In genomic region chr6:85363906-85364260, GRCm38 (mm10) we compare ENCODE assay signal across 37 mouse cellular contexts. TPM values are rescaled to one million over a fixed set of nuclear protein-coding genes. Genes with fewer than 3 reads are reported as not detected.
DNase-seq lines count a peak whose midpoint lies in the region; ATAC-seq lines count a peak whose summit lies in the region.
"Had no signal": no experiment of that assay in that cellular context is flagged by ENCODE, and none has a peak within 500 bp of the region (broad histone marks: within the 10 kb centered on the region; RNA-seq: fewer than 3 reads in every experiment).

No protein-coding gene starts in this region.

- H3K4me1 ChIP-seq in heart, embryonic 10.5 days, result peaks cover 64% of the 10 kb centered on the region
- H3K4me1 ChIP-seq in heart, embryonic 15.5 days (replicated peaks), result peaks cover 81% of the 10 kb centered on the region
- no peaks in the 10 kb centered on the region for H3K4me1 ChIP-seq in hindbrain, embryonic 14.5 days (replicated peaks; ENCODE audit: control insufficient read depth, insufficient read depth, low read length)

- no peak overlapping the region for H3K9ac ChIP-seq in heart, embryonic 15.5 days
- no peak overlapping the region for H3K9ac ChIP-seq in hindbrain, embryonic 14.5 days
- H3K9ac ChIP-seq: embryonic facial prominence, embryonic 12.5 days; hindbrain, embryonic 15.5 days; limb, embryonic 12.5 days; liver, embryonic 15.5 days; lung, embryonic 14.5 days; midbrain, embryonic 15.5 days; neural tube, embryonic 12.5 days had no signal

- H3K36me3 ChIP-seq in heart, embryonic 10.5 days, result no peaks in the 10 kb centered on the region
- H3K36me3 ChIP-seq in heart, embryonic 15.5 days, result no peaks in the 10 kb centered on the region
- H3K36me3 ChIP-seq in hindbrain, embryonic 14.5 days (replicated peaks; ENCODE audit: control insufficient read depth, insufficient read depth), result no peaks in the 10 kb centered on the region
- H3K36me3 ChIP-seq: embryonic facial prominence, embryonic 12.5 days; hindbrain, embryonic 15.5 days; limb, embryonic 12.5 days; liver, embryonic 15.5 days; midbrain, embryonic 15.5 days; neural tube, embryonic 12.5 days had no signal

- WGBS in heart, embryonic 10.5 days, result 58% methylated on average over 4 of the region's 4 CpGs
- WGBS in heart, embryonic 15.5 days, result 37% methylated on average over 4 of the region's 4 CpGs
- whole genome bisulfite sequencing in hindbrain, embryonic 14.5 days, result 81% methylated on average over 4 of the region's 4 CpGs

- DNase-seq in adrenal gland, postnatal 10 days, result peak; percentile 43
- DNase-seq in adrenal gland, postnatal 4 days (ENCODE audit: low spot score in 2 of 2), result no peak
- DNase-seq in heart, embryonic 10.5 days (ENCODE audit: low spot score), result no peak
- no peak for DNase-seq in heart, postnatal 10 days
- DNase-seq in kidney, adult 18-20 months, result peak; percentile 33
- no peak for DNase-seq in kidney, adult 9 months
- DNase-seq in hindbrain, embryonic 14.5 days (ENCODE audit: low spot score), result no peak
- DNase-seq: cerebellum, adult 11-12 months; cerebellum, adult 9-11 months; embryo, embryonic 11 days; gastrocnemius, postnatal 14 days; kidney, adult 8-10 months; lung, embryonic 14.5 days; lung, postnatal 14 days; right cerebral cortex, postnatal 4 days; thymus, adult 18-20 months; thymus, postnatal 25 days had no signal

- no peaks in the 10 kb centered on the region for H3K9me3 ChIP-seq in heart, embryonic 10.5 days
- no peaks in the 10 kb centered on the region for H3K9me3 ChIP-seq in heart, embryonic 15.5 days (replicated peaks)
- no peaks in the 10 kb centered on the region for H3K9me3 ChIP-seq in hindbrain, embryonic 14.5 days (ENCODE audit: control insufficient read depth, low read length)
- H3K9me3 ChIP-seq: embryonic facial prominence, embryonic 12.5 days; hindbrain, embryonic 15.5 days; limb, embryonic 12.5 days; liver, embryonic 15.5 days; midbrain, embryonic 15.5 days; neural tube, embryonic 12.5 days had no signal

- no peak overlapping the region for H3K4me2 ChIP-seq in heart, embryonic 15.5 days
- H3K4me2 ChIP-seq in hindbrain, embryonic 14.5 days (replicated peaks), result no peak overlapping the region
- H3K4me2 ChIP-seq: embryonic facial prominence, embryonic 12.5 days; hindbrain, embryonic 15.5 days; limb, embryonic 12.5 days; liver, embryonic 15.5 days; lung, embryonic 14.5 days; midbrain, embryonic 15.5 days; neural tube, embryonic 12.5 days had no signal

- peak overlapping the region; percentile 87 for H3K27ac ChIP-seq in heart, embryonic 10.5 days
- H3K27ac ChIP-seq in heart, embryonic 15.5 days, result peak overlapping the region; percentile 93
- no peak overlapping the region for H3K27ac ChIP-seq in hindbrain, embryonic 14.5 days
- H3K27ac ChIP-seq: embryonic facial prominence, embryonic 12.5 days; hindbrain, embryonic 15.5 days; layer of hippocampus, adult 2 months; left cerebral cortex, adult 2 months; limb, embryonic 12.5 days; liver, embryonic 15.5 days; midbrain, embryonic 15.5 days; neural tube, embryonic 12.5 days; stomach, postnatal 0 days had no signal

- no peaks in the 10 kb centered on the region for H3K27me3 ChIP-seq in heart, embryonic 10.5 days (ENCODE audit: insufficient read depth, poor library complexity, severe bottlenecking)
- H3K27me3 ChIP-seq in heart, embryonic 15.5 days, result no peaks in the 10 kb centered on the region
- no peaks in the 10 kb centered on the region for H3K27me3 ChIP-seq in hindbrain, embryonic 14.5 days (ENCODE audit: control insufficient read depth, insufficient read depth, low read length)
- H3K27me3 ChIP-seq: embryonic facial prominence, embryonic 12.5 days; hindbrain, embryonic 15.5 days; limb, embryonic 12.5 days; liver, embryonic 15.5 days; midbrain, embryonic 15.5 days; neural tube, embryonic 12.5 days; Patski had no signal

- H3K4me3 ChIP-seq in heart, embryonic 10.5 days, result no peak overlapping the region
- H3K4me3 ChIP-seq in heart, embryonic 15.5 days, result no peak overlapping the region
- no peak overlapping the region for H3K4me3 ChIP-seq in hindbrain, embryonic 14.5 days (replicated peaks; ENCODE audit: low read length)
- H3K4me3 ChIP-seq: embryonic facial prominence, embryonic 12.5 days; hindbrain, embryonic 15.5 days; layer of hippocampus, adult 2 months; left cerebral cortex, adult 2 months; limb, embryonic 12.5 days; liver, embryonic 15.5 days; midbrain, embryonic 15.5 days; neural tube, embryonic 12.5 days had no signal

- no peak for ATAC-seq in heart, embryonic 15.5 days (replicated peaks; ENCODE audit: insufficient number of reproducible peaks, insufficient read depth, low FRiP score, low read depth)
- ATAC-seq in hindbrain, embryonic 14.5 days (ENCODE audit: low FRiP score), result no peak
- ATAC-seq: forebrain, embryonic 14.5 days; inflammation-experienced regulatory T-cells, adult 6 months; midbrain, embryonic 15.5 days; Patski had no signal

- intact Hi-C loops in heart, postnatal 10 days (cut with DNase I), result no loop called here

RNA-seq across cellular contexts. Expression of gene Rab11fip5, which starts 10.6 kb away (rescaled TPM):
- total RNA-seq in adrenal gland, postnatal 10 days (2021), result 10 to 100 TPM; 24.5 to 32.4 TPM
- total RNA-seq in adrenal gland, postnatal 4 days (2021), result 10 to 100 TPM; 39.4 to 41.1 TPM
- polyA plus RNA-seq in heart, embryonic 10.5 days (2016; fragmentation: Nextera tagmentation; extraction: Ambion mirVana), result 9.0 and 23.0 TPM in 2 replicates
- 10 to 100 TPM; 65.4 to 73.1 TPM for total RNA-seq in heart, postnatal 10 days (2021)
- 42.3 and 45.3 TPM in 2 replicates for polyA plus RNA-seq in heart, embryonic 15.5 days (2015; fragmentation: Nextera tagmentation; extraction: Ambion mirVana)
- 21.3 and 24.6 TPM in 2 replicates for polyA plus RNA-seq in hindbrain, embryonic 14.5 days (2014; fragmentation: Nextera tagmentation; extraction: Ambion mirVana)

RNA-seq across cellular contexts. Expression of gene Sfxn5, which starts 30.7 kb away (rescaled TPM):
- 10 to 100 TPM; 21.5 to 23.1 TPM for total RNA-seq in adrenal gland, postnatal 10 days (2021)
- total RNA-seq in adrenal gland, postnatal 4 days (2021), result 10 to 100 TPM; 11.8 to 12.7 TPM
- 4.5 and 5.8 TPM in 2 replicates for polyA plus RNA-seq in heart, embryonic 10.5 days (2016; fragmentation: Nextera tagmentation; extraction: Ambion mirVana)
- total RNA-seq in heart, postnatal 10 days (2021), result 1 to 10 TPM; 3.1 to 6.0 TPM
- 3.7 and 4.9 TPM in 2 replicates for polyA plus RNA-seq in heart, embryonic 15.5 days (2015; fragmentation: Nextera tagmentation; extraction: Ambion mirVana)
- polyA plus RNA-seq in hindbrain, embryonic 14.5 days (2014; fragmentation: Nextera tagmentation; extraction: Ambion mirVana), result 27.8 and 30.4 TPM in 2 replicates

RNA-seq across cellular contexts. Expression of gene Noto, which starts 59.8 kb away (rescaled TPM):
- not detected for total RNA-seq in adrenal gland, postnatal 10 days (2021)
- not detected for total RNA-seq in adrenal gland, postnatal 4 days (2021)
- polyA plus RNA-seq in heart, embryonic 10.5 days (2016; fragmentation: Nextera tagmentation; extraction: Ambion mirVana), result not detected in 2 replicates
- not detected for total RNA-seq in heart, postnatal 10 days (2021)
- polyA plus RNA-seq in heart, embryonic 15.5 days (2015; fragmentation: Nextera tagmentation; extraction: Ambion mirVana), result 0.15 TPM in 1 of 2 replicates, not detected in the other
- polyA plus RNA-seq in hindbrain, embryonic 14.5 days (2014; fragmentation: Nextera tagmentation; extraction: Ambion mirVana), result not detected in 2 replicates
- total RNA-seq: gastrocnemius, postnatal 14 days; granulocyte monocyte progenitor cell, adult 5-6 weeks; layer of hippocampus, adult 2 months; layer of hippocampus, postnatal 14 days; left cerebral cortex, adult 2 months; left cerebral cortex, postnatal 25 days; liver, adult 2 months; MEL had no signal
- polyA plus RNA-seq: C2C12; embryonic facial prominence, embryonic 12.5 days; forebrain, embryonic 14.5 days; hindbrain, embryonic 15.5 days; limb, embryonic 12.5 days; liver, adult 2 months; liver, embryonic 15.5 days; midbrain, embryonic 15.5 days; neural tube, embryonic 12.5 days; Patski; spleen, adult 2 months; stomach, postnatal 0 days had no signal

Comparison
In these comparisons a context has a peak if more than half of its experiments do, and no peak if none do; other contexts are left out.
1. DNase-seq: peak in adrenal gland, postnatal 10 days (single experiment) and kidney, adult 18-20 months (single experiment); none in adrenal gland, postnatal 4 days (0 of 2), heart, embryonic 10.5 days (single experiment), heart, postnatal 10 days (0 of 2), kidney, adult 9 months (single experiment) and hindbrain, embryonic 14.5 days (single experiment).